Mouse (Mus musculus) cerebellum, adult 11-12 months (tissue): ENCODE data around the gene Ank2.

Source experiments
- DNase-seq: peaks from one replicate; pipeline ENCODE4 v3.0.0; 2022

Gene Ank2

GRCm38 (mm10) chr3:127498742-127499400, at the start of gene Ank2:
Ank2 (minus strand) TSS chr3:127499350.
- DNase-seq: peak; percentile 51

GRCm38 (mm10) chr3:127547882-127548281, 48.7 kb upstream of the Ank2 start:
- DNase-seq: no peak

GRCm38 (mm10) chr3:127544610-127545121, 45.5 kb upstream of the Ank2 start:
- no peak for DNase-seq

- DNase-seq: no peak
Measured at GRCm38 (mm10) chr3:127543976-127544375, 44.8 kb upstream of the Ank2 start.

- DNase-seq: no peak
Measured at GRCm38 (mm10) chr3:127539193-127539592, 40.0 kb upstream of the Ank2 start.

GRCm38 (mm10) chr3:127530293-127530692, 31.1 kb upstream of the Ank2 start:
- DNase-seq: no peak

GRCm38 (mm10) chr3:127529824-127530223, 30.7 kb upstream of the Ank2 start:
- no peak for DNase-seq

- DNase-seq: no peak
Measured at GRCm38 (mm10) chr3:127529210-127529609, 30.1 kb upstream of the Ank2 start.

GRCm38 (mm10) chr3:127527465-127528034, 28.4 kb upstream of the Ank2 start:
- peak; percentile 22 for DNase-seq

GRCm38 (mm10) chr3:127525188-127525819, 26.2 kb upstream of the Ank2 start:
- no peak for DNase-seq

- DNase-seq: no peak
Measured at GRCm38 (mm10) chr3:127521156-127521555, 22.0 kb upstream of the Ank2 start.

GRCm38 (mm10) chr3:127520300-127520699, 21.1 kb upstream of the Ank2 start:
- DNase-seq: no peak

GRCm38 (mm10) chr3:127515251-127515650, 16.1 kb upstream of the Ank2 start:
- DNase-seq: no peak

GRCm38 (mm10) chr3:127513699-127514098, 14.5 kb upstream of the Ank2 start:
- no peak for DNase-seq

- no peak for DNase-seq
Measured at GRCm38 (mm10) chr3:127512794-127513335, 13.7 kb upstream of the Ank2 start.

GRCm38 (mm10) chr3:127511786-127512746, 12.9 kb upstream of the Ank2 start:
- no peak for DNase-seq

GRCm38 (mm10) chr3:127507878-127508783, 9.0 kb upstream of the Ank2 start:
- DNase-seq: no peak

- DNase-seq: peak; percentile 30
Measured at GRCm38 (mm10) chr3:127498197-127498741, 881 bp downstream of the Ank2 start.

GRCm38 (mm10) chr3:127492663-127493062, 6.5 kb downstream of the Ank2 start:
- no peak for DNase-seq

- DNase-seq: no peak
Measured at GRCm38 (mm10) chr3:127487302-127487701, 11.8 kb downstream of the Ank2 start.

GRCm38 (mm10) chr3:127485174-127485573, 14.0 kb downstream of the Ank2 start:
- no peak for DNase-seq
